Mouse (Mus musculus) heart, embryonic 11.5 days (tissue): ENCODE data around the gene Kat6b. TPM values are rescaled to one million over a fixed set of nuclear protein-coding genes. Genes with fewer than 3 reads are reported as not detected.
"Not testable (repeated sequence)": the region's sequence is repeated elsewhere in the genome, so short reads cannot be mapped to it uniquely, and the experiment has no call there.

Source experiments
- ATAC-seq: fragments of 200-750 bp; cut with Nextera tagmentation; replicated peaks from 2 replicates; pipeline ENCODE4 v1.8.0; 2017; ENCODE audit warnings: moderate library complexity; ENCODE audit not compliant: insufficient number of reproducible peaks, low FRiP score, low TSS enrichment
- H3K27ac ChIP-seq: fragments of 300-500 bp; sonication (generic); 2 replicates; pipeline ENCODE4 v1.5.1; 2014; ENCODE audit warnings: mild to moderate bottlenecking, low read depth, low read length
- H3K27me3 ChIP-seq: fragments of 300-500 bp; sonication (generic); 2 replicates; pipeline ENCODE4 v1.6.1; 2014; ENCODE audit warnings: mild to moderate bottlenecking, low read length, mixed read lengths; ENCODE audit not compliant: control insufficient read depth, insufficient read depth
- H3K36me3 ChIP-seq: fragments of 300-500 bp; sonication (generic); 2 replicates; pipeline ENCODE4 v1.6.1; 2014; ENCODE audit warnings: mild to moderate bottlenecking, low read length, moderate library complexity, mixed read lengths; ENCODE audit not compliant: control insufficient read depth, insufficient read depth
- H3K4me1 ChIP-seq: fragments of 300-500 bp; sonication (generic); 2 replicates; pipeline ENCODE4 v1.6.1; 2014; ENCODE audit warnings: low read length; ENCODE audit not compliant: control insufficient read depth, insufficient read depth
- H3K4me2 ChIP-seq: fragments of 300-500 bp; sonication (generic); 2 replicates; pipeline ENCODE4 v1.6.1; 2014; ENCODE audit warnings: mild to moderate bottlenecking, moderate library complexity
- H3K4me3 ChIP-seq: fragments of 300-500 bp; sonication (generic); 2 replicates; pipeline ENCODE4 v1.5.1; 2014; ENCODE audit warnings: low read depth, low read length
- H3K9ac ChIP-seq: fragments of 300-500 bp; sonication (generic); 2 replicates; pipeline ENCODE4 v1.6.1; 2014; ENCODE audit warnings: mild to moderate bottlenecking, low read depth, low read length, moderate library complexity
- H3K9me3 ChIP-seq: fragments of 300-500 bp; sonication (generic); replicated peaks from 2 replicates; pipeline ENCODE4 v1.6.1; 2016; ENCODE audit warnings: low read length; ENCODE audit not compliant: control insufficient read depth
- WGBS: fragments of 180-500 bp; shearing (Covaris S2); extraction: QIAGEN DNeasy Blood & Tissue Kit; methylation state at CpG from one replicate; pipeline ENCODE4 v1.1.7; 2014; ENCODE audit not compliant: insufficient replicate concordance; 5-methylcytosine and 5-hydroxymethylcytosine counted together
- polyA plus RNA-seq: library from polyadenylated mRNA; unstranded; fragments of >200 nt; fragmentation: Nextera tagmentation; extraction: Ambion mirVana; gene quantifications from 2 replicates; pipeline ENCODE4 v1.2.1, GENCODE M21; 2014

Gene Kat6b
- polyA plus RNA-seq, 1 experiment from 2014 or later, result 14.9 TPM

DNA sequence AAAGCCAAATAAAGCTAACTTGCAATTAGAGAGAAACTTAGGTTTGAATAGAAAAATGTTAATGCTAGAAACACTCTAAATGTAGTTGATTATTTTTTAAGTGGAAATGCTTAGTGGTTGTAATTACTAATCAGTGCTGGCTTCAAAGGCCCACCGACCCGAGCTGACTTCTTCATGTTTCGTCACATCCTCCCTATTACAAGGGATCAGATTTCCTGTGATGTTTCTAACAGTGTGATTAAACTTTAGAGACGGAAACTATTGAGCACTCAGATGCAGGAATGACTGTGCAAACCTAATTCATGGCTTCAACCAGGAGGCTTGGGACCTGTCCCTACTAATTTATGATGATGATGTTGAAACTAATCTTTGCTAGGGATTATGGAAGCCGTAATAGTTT is 25.8 kb downstream of the Kat6b start:
- H3K36me3 ChIP-seq, result no peaks in the 10 kb centered on the region
- no peak overlapping the region for H3K27ac ChIP-seq
- H3K27me3 ChIP-seq, result no peaks in the 10 kb centered on the region
- peaks cover 6% of the 10 kb centered on the region for H3K4me1 ChIP-seq
- no peak overlapping the region for H3K9ac ChIP-seq
- WGBS, result 85% methylated on average over 5 of the region's 5 CpGs
- H3K4me2 ChIP-seq, result no peak overlapping the region
- H3K4me3 ChIP-seq, result no peak overlapping the region
- no peaks in the 10 kb centered on the region for H3K9me3 ChIP-seq
- ATAC-seq, result no peak

DNA sequence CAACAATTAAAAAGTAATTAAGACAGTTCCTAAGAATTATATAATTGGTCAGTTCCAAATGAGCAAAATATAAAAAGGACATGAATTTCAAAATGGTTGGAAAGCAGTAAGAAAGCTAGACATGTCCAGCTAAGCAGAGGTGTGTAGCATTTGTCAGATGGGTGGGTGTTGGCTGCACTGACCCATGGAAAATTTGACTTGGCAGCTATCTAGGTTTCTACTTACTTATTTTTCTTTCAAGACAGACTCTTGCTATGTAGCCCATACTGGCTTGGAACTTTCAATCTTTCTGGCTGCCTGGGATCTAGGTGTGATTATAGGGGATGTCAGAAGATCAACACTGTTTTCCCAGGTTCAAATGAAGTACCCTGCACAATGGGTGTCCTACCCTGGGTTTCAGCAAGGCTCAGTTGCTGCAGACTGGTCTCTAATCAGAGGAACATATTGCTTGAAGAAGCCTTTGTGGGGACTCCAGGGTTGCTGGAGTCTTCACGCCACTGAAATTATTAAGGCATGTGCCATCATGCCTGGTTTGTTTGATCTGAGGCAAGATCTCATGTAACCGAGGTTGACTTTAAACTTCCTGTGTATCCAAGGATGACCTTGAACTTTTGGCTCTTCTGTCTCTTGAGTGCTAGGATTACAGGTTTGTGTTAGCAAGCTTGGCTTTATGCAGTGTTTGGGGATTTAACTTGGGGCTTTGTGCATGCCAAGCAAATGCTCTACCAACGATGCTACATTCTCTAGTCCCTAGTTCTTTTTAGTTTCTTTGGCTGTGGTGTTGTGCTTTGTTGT is 28.1 kb downstream of the Kat6b start:
- no peaks in the 10 kb centered on the region for H3K27me3 ChIP-seq
- H3K36me3 ChIP-seq, result no peaks in the 10 kb centered on the region
- no peak for ATAC-seq
- H3K4me3 ChIP-seq, result no peak overlapping the region
- WGBS, result 71% methylated on average over 3 of the region's 3 CpGs
- no peak overlapping the region for H3K27ac ChIP-seq
- peaks cover 6% of the 10 kb centered on the region for H3K4me1 ChIP-seq
- no peak overlapping the region for H3K4me2 ChIP-seq
- no peaks in the 10 kb centered on the region for H3K9me3 ChIP-seq
- no peak overlapping the region for H3K9ac ChIP-seq

DNA sequence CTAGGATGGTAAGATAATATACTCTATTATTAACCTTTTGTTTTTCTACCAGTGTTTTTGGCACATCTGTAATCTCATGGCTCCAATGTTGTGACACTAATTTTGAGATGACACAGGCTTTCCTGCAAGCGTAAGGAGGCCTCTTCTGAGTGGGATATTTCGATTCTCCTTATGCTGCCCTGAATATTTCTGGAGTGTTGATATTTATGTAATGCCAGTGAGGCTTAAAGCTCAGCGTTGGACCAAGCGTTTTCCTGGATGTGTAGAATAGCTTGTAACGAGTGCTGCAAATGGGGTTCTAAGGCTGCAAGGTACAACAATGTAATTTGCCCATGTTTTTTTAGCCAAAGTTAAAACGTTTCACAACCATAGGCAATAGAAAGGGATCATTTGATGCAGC is 30.2 kb downstream of the Kat6b start:
- Histone ChIP-seq H3K4me2 (no peak overlapping the region), H3K9ac (no peak overlapping the region), H3K9me3 (no peaks in the 10 kb centered on the region), H3K27ac (no peak overlapping the region), H3K36me3 (no peaks in the 10 kb centered on the region), H3K4me1 (peaks cover 6% of the 10 kb centered on the region; the same call in 1 of the 2 replicates), H3K27me3 (no peaks in the 10 kb centered on the region), H3K4me3 (no peak overlapping the region)
- ATAC-seq, result no peak
- WGBS, result 85% methylated on average over 6 of the region's 6 CpGs

GRCm38 (mm10) chr14:21515505-21515904 is 34.3 kb downstream of the Kat6b start:
- no peak for ATAC-seq

DNA sequence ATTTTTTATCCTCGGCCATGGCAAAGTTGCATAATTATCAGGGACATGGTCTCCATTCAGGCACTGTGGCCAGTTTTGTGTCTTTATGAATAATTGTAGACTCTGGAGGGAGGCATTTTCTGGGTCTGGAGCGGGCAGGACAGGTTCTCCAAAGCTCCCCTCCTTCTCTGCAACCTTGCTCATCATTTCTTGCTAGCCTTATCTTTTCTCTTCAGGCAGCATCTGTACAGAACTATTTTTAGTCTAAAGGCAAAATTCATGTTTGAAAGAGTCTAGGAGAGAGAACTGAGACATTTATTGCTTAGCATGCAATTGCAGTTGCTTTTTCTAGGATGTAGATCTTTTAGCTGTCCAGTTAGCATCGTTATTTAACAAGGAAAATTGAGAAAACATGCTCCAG is 38.1 kb downstream of the Kat6b start:
- 69% methylated on average over 3 of the region's 3 CpGs for WGBS
- no peak overlapping the region for H3K9ac ChIP-seq
- ATAC-seq, result no peak

More at GRCm38 (mm10) chr14:21515505-21515904, 34.3 kb downstream of the Kat6b start:
- H3K36me3 ChIP-seq, result peaks cover 6% of the 10 kb centered on the region; the same call in 1 of the 2 replicates
- no peak overlapping the region for H3K4me2 ChIP-seq
- H3K9me3 ChIP-seq, result no peaks in the 10 kb centered on the region
- H3K4me3 ChIP-seq, result no peak overlapping the region
- no peak overlapping the region for H3K27ac ChIP-seq
- H3K27me3 ChIP-seq, result no peaks in the 10 kb centered on the region
- WGBS, result 92% methylated on average over 5 of the region's 5 CpGs
- peaks cover 8% of the 10 kb centered on the region for H3K4me1 ChIP-seq
- H3K9ac ChIP-seq, result no peak overlapping the region

GRCm38 (mm10) chr14:21520496-21520895 is 39.3 kb downstream of the Kat6b start:
- Histone ChIP-seq H3K36me3 (peaks cover 6% of the 10 kb centered on the region; the same call in 1 of the 2 replicates), H3K4me2 (no peak overlapping the region), H3K27ac (peak overlapping the region; percentile 50), H3K9me3 (no peaks in the 10 kb centered on the region), H3K27me3 (no peaks in the 10 kb centered on the region), H3K9ac (no peak overlapping the region), H3K4me1 (peaks cover 33% of the 10 kb centered on the region), H3K4me3 (no peak overlapping the region)
- WGBS, result 80% methylated on average over 7 of the region's 7 CpGs
- no peak for ATAC-seq

More for the DNA sequence above, 38.1 kb downstream of the Kat6b start:
- no peaks in the 10 kb centered on the region for H3K27me3 ChIP-seq
- no peak overlapping the region for H3K4me3 ChIP-seq
- peaks cover 32% of the 10 kb centered on the region for H3K4me1 ChIP-seq
- peak overlapping the region; percentile 24; the same call in 1 of the 2 replicates for H3K4me2 ChIP-seq
- H3K36me3 ChIP-seq, result peaks cover 6% of the 10 kb centered on the region; the same call in 1 of the 2 replicates
- no peaks in the 10 kb centered on the region for H3K9me3 ChIP-seq
- 0 out of 2 replicates have a peak overlapping the region, but pooled peaks have one; percentile 10 for H3K27ac ChIP-seq

GRCm38 (mm10) chr14:21521496-21521895 is 40.3 kb downstream of the Kat6b start:
- H3K9me3 ChIP-seq, ATAC-seq: not testable (repeated sequence)
- WGBS, result 88% methylated on average over 4 of the region's 4 CpGs

GRCm38 (mm10) chr14:21522312-21522978 is 41.2 kb downstream of the Kat6b start:
- H3K4me3 ChIP-seq, result no peak overlapping the region

More at GRCm38 (mm10) chr14:21521496-21521895, 40.3 kb downstream of the Kat6b start:
- H3K4me1 ChIP-seq, result peaks cover 37% of the 10 kb centered on the region
- H3K36me3 ChIP-seq, H3K4me2 ChIP-seq, H3K27ac ChIP-seq, H3K27me3 ChIP-seq, H3K9ac ChIP-seq, H3K4me3 ChIP-seq: not testable (repeated sequence)

More at GRCm38 (mm10) chr14:21522312-21522978, 41.2 kb downstream of the Kat6b start:
- ATAC-seq, result no peak
- H3K9me3 ChIP-seq, result no peaks in the 10 kb centered on the region
- peak overlapping the region; percentile 19 for H3K4me2 ChIP-seq
- H3K9ac ChIP-seq, result no peak overlapping the region
- H3K27ac ChIP-seq, result no peak overlapping the region
- H3K36me3 ChIP-seq, result 0 out of 2 replicates have a peak, but pooled peaks cover 2% of the 10 kb centered on the region
- 68% methylated on average over 16 of the region's 16 CpGs for WGBS
- H3K4me1 ChIP-seq, result peaks cover 37% of the 10 kb centered on the region
- H3K27me3 ChIP-seq, result no peaks in the 10 kb centered on the region
